Mouse (Mus musculus) C2C12 (cell line): Measurements from ENCODE around the gene 9130213A22Rik.

Experiments
- CEBPB ChIP-seq: IDR thresholded peaks from one replicate; pipeline ENCODE4 v1.6.1; 2011; ENCODE audit warnings: low read depth, mild to moderate bottlenecking, control low read depth, moderate library complexity
- CTCF ChIP-seq: IDR thresholded peaks from one replicate; pipeline ENCODE4 v1.5.1; 2011; ENCODE audit not compliant: control insufficient read depth, insufficient read depth, insufficient read length
- FOSL1 ChIP-seq: IDR thresholded peaks from one replicate; pipeline ENCODE4 v1.8.0; 2011; ENCODE audit warnings: mild to moderate bottlenecking, low read length; ENCODE audit not compliant: poor library complexity, insufficient read depth, severe bottlenecking
- MAX ChIP-seq: IDR thresholded peaks from one replicate; pipeline ENCODE4 v1.6.1; 2011; ENCODE audit warnings: mild to moderate bottlenecking, control low read depth
- MYOD1 ChIP-seq: IDR thresholded peaks from one replicate; pipeline ENCODE4 v1.6.1; 2011; ENCODE audit warnings: low read depth; ENCODE audit not compliant: control insufficient read depth, insufficient read length
- MYOG ChIP-seq: IDR thresholded peaks from one replicate; pipeline ENCODE4 v1.6.1; 2011; ENCODE audit not compliant: control insufficient read depth, insufficient read length; ENCODE audit errors: extremely low read depth
- USF1 ChIP-seq: IDR thresholded peaks from one replicate; pipeline ENCODE4 v1.6.1; 2011; ENCODE audit warnings: low read depth, mild to moderate bottlenecking, control low read depth, moderate library complexity

GRCm38 (mm10) chr11:69081613-69082012, 40.8 kb downstream of the 9130213A22Rik start:
- TF ChIP-seq MAX (no peak), CTCF (no peak), USF1 (no peak), MYOG (no peak), MYOD1 (no peak), CEBPB (no peak), FOSL1 (no peak)
